Mouse (Mus musculus) MEL (cell line): ENCODE measurements around the gene Ddx59.

Source experiments
- CTCF ChIP-seq, 3 experiments: IDR thresholded peaks in 2 of 3; conservative IDR thresholded peaks in 1 of 3; 2 replicates each; pipeline ENCODE4 v1.5.1; 2011 to 2012; ENCODE audit warnings: low read length in 3 of 3, low read depth in 2 of 3, mild to moderate bottlenecking in 2 of 3, improper control_type of control experiment in 1 of 3, inconsistent platforms in 1 of 3, mixed read lengths in 1 of 3, moderate library complexity in 1 of 3; ENCODE audit not compliant: control insufficient read depth in 1 of 3, insufficient read depth in 1 of 3, poor library complexity in 1 of 3, severe bottlenecking in 1 of 3
- ELF1 ChIP-seq: IDR thresholded peaks from 2 replicates; pipeline ENCODE4 v1.6.1; 2014; ENCODE audit warnings: low read depth, mild to moderate bottlenecking, inconsistent platforms, low read length, improper control_type of control experiment, moderate library complexity
- EP300 ChIP-seq, 2 experiments: IDR thresholded peaks; 2 replicates each; pipeline ENCODE4 v1.6.1; 2011; ENCODE audit warnings: improper control_type of control experiment in 2 of 2, low read length in 2 of 2, low read depth in 1 of 2, mild to moderate bottlenecking in 1 of 2
- JUND ChIP-seq: IDR thresholded peaks from 2 replicates; pipeline ENCODE4 v1.6.1; 2011; ENCODE audit warnings: low read depth, mild to moderate bottlenecking, improper control_type of control experiment, low read length
- MAX ChIP-seq: IDR thresholded peaks from 2 replicates; pipeline ENCODE4 v1.6.1; 2011; ENCODE audit warnings: low read length, improper control_type of control experiment
- MXI1 ChIP-seq: IDR thresholded peaks from 2 replicates; pipeline ENCODE4 v1.6.1; 2011; ENCODE audit warnings: mild to moderate bottlenecking, low read depth, low read length, improper control_type of control experiment
- MYC ChIP-seq: IDR thresholded peaks from 2 replicates; pipeline ENCODE4 v1.6.1; 2011; ENCODE audit warnings: low read depth, mild to moderate bottlenecking, low read length, improper control_type of control experiment, moderate library complexity
- POLR2A ChIP-seq, 2 experiments: IDR thresholded peaks; 2 replicates each; pipeline ENCODE4 v1.6.1; 2011 to 2012; ENCODE audit warnings: low read length in 2 of 2, mild to moderate bottlenecking in 2 of 2, control low read depth in 1 of 2, improper control_type of control experiment in 1 of 2, low read depth in 1 of 2, moderate library complexity in 1 of 2; ENCODE audit not compliant: control insufficient read depth in 1 of 2, insufficient read depth in 1 of 2, poor library complexity in 1 of 2
- RCOR1 ChIP-seq: IDR thresholded peaks from 2 replicates; pipeline ENCODE4 v1.6.1; 2012; ENCODE audit warnings: low read depth, mild to moderate bottlenecking, inconsistent platforms, low read length, improper control_type of control experiment
- TCF12 ChIP-seq: IDR thresholded peaks from 2 replicates; pipeline ENCODE4 v1.6.1; 2014; ENCODE audit warnings: low read depth, mild to moderate bottlenecking, inconsistent platforms, low read length, improper control_type of control experiment, moderate library complexity
- UBTF ChIP-seq: IDR thresholded peaks from 2 replicates; pipeline ENCODE4 v1.6.1; 2012; ENCODE audit warnings: low read depth, mild to moderate bottlenecking, inconsistent platforms, low read length, improper control_type of control experiment, moderate library complexity, borderline replicate concordance; ENCODE audit not compliant: insufficient read depth
- USF2 ChIP-seq, 2 experiments: IDR thresholded peaks; 2 replicates each; pipeline ENCODE4 v1.6.1; 2011 to 2012; ENCODE audit warnings: improper control_type of control experiment in 2 of 2, low read length in 2 of 2, borderline replicate concordance in 1 of 2, inconsistent platforms in 1 of 2, low read depth in 1 of 2, mild to moderate bottlenecking in 1 of 2; ENCODE audit not compliant: insufficient read depth in 1 of 2

DNA sequence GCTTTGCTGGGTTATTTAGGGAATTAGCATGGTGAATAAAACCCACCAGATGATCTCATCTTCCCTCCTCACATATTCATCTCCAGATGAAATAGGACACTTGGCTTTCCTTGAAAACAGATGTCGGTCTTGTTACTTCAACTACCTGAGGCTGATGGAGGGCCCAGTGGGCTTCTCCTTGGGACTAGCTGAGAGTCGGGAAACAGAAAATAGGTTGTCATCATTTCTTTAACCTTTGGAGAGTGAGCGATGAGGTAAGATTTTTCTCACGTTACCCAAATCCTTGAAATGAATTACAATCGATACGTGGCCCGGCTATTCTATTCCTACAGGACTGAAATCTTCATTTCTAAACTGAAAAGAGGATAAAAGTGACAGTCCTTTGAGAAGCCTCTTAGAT lies 35.8 kb upstream of the Ddx59 start:
- TF ChIP-seq USF2 (IDR thresholded peaks at IDR 0.05; ENCODE audit: borderline replicate concordance in 1 of 2, insufficient read depth in 1 of 2, low read depth in 1 of 2, low read length in 2 of 2) (no peak), MYC (no peak), EP300 (IDR thresholded peaks at IDR 0.05; ENCODE audit: low read depth in 1 of 2, low read length in 2 of 2) (no peak), CTCF (IDR thresholded peaks at IDR 0.05 in 2 of 3, conservative IDR thresholded peaks at IDR 0.05 in 1 of 3; ENCODE audit: control insufficient read depth in 1 of 3, insufficient read depth in 1 of 3, low read depth in 2 of 3, low read length in 3 of 3, poor library complexity in 1 of 3, severe bottlenecking in 1 of 3) (no peak), JUND (no peak), UBTF (no peak), POLR2A (IDR thresholded peaks at IDR 0.05; ENCODE audit: control insufficient read depth in 1 of 2, insufficient read depth in 1 of 2, low read depth in 1 of 2, low read length in 2 of 2, poor library complexity in 1 of 2) (no peak), MXI1 (no peak), ELF1 (no peak), TCF12 (no peak), RCOR1 (no peak), MAX (no peak)
